Mouse (Mus musculus) MEL (cell line): Measurements from ENCODE around the gene Creb3l1.

Experiments
- CTCF ChIP-seq, 3 experiments: IDR thresholded peaks in 2 of 3; conservative IDR thresholded peaks in 1 of 3; 2 replicates each; pipeline ENCODE4 v1.5.1; 2011 to 2012; ENCODE audit warnings: low read length in 3 of 3, low read depth in 2 of 3, mild to moderate bottlenecking in 2 of 3, improper control_type of control experiment in 1 of 3, inconsistent platforms in 1 of 3, mixed read lengths in 1 of 3, moderate library complexity in 1 of 3; ENCODE audit not compliant: control insufficient read depth in 1 of 3, insufficient read depth in 1 of 3, poor library complexity in 1 of 3, severe bottlenecking in 1 of 3
- MAFK ChIP-seq: IDR thresholded peaks from 2 replicates; pipeline ENCODE4 v1.6.1; 2011; ENCODE audit warnings: low read depth, mild to moderate bottlenecking, low read length, improper control_type of control experiment, borderline replicate concordance
- POLR2A ChIP-seq, 2 experiments: IDR thresholded peaks; 2 replicates each; pipeline ENCODE4 v1.6.1; 2011 to 2012; ENCODE audit warnings: low read length in 2 of 2, mild to moderate bottlenecking in 2 of 2, control low read depth in 1 of 2, improper control_type of control experiment in 1 of 2, low read depth in 1 of 2, moderate library complexity in 1 of 2; ENCODE audit not compliant: control insufficient read depth in 1 of 2, insufficient read depth in 1 of 2, poor library complexity in 1 of 2
- SIN3A ChIP-seq: IDR thresholded peaks from 2 replicates; pipeline ENCODE4 v1.6.1; 2012; ENCODE audit warnings: low read length, improper control_type of control experiment, inconsistent platforms
- TCF12 ChIP-seq: IDR thresholded peaks from 2 replicates; pipeline ENCODE4 v1.6.1; 2014; ENCODE audit warnings: low read depth, mild to moderate bottlenecking, inconsistent platforms, low read length, improper control_type of control experiment, moderate library complexity

DNA sequence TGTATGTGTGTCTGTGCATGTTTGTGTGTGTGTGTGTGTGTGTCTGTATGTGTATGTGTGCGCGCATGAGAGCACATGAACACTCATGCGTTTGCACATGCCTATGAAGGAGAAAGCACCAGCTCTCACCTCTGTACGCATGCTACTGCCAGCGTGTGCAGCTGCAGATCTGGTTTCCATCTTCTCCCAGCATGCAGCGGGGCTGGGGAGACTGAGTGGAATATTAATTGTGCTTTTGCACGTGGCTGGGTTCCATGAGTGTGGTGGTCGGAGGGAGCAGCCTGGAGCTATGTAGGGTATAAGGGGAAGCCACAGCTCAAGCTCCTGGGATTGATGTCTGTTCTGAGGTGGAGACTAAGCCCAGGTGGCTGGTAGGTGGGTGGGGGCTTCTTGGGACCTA is 6.3 kb upstream of the Creb3l1 start:
- TF ChIP-seq SIN3A (no peak), TCF12 (no peak), POLR2A (IDR thresholded peaks at IDR 0.05; ENCODE audit: control insufficient read depth in 1 of 2, insufficient read depth in 1 of 2, low read depth in 1 of 2, low read length in 2 of 2, poor library complexity in 1 of 2) (no peak), CTCF (IDR thresholded peaks at IDR 0.05 in 2 of 3, conservative IDR thresholded peaks at IDR 0.05 in 1 of 3; ENCODE audit: control insufficient read depth in 1 of 3, insufficient read depth in 1 of 3, low read depth in 2 of 3, low read length in 3 of 3, poor library complexity in 1 of 3, severe bottlenecking in 1 of 3) (no peak), MAFK (no peak)
